In genomic region chr3:37420072-37420471, GRCm38 (mm10) we compare ENCODE assay signal across 8 mouse cellular contexts. TPM values are rescaled to one million over a fixed set of nuclear protein-coding genes. Genes with fewer than 3 reads are reported as not detected.
DNase-seq lines count a peak whose midpoint lies in the region; ATAC-seq lines count a peak whose summit lies in the region.

Gene Nudt6, minus strand, starts transcription at chr3:37420211.

- intact Hi-C loops in gastrocnemius, postnatal 14 days (cut with DNase I; ENCODE audit: low total_unique reads): no loop called here
- intact Hi-C loops in left cerebral cortex, postnatal 10 days (cut with DNase I): no loop called here

- DNase-seq in adipocyte (ENCODE audit: low spot score): peak; percentile 93
- peak; percentile 95 for DNase-seq in embryo, embryonic 10 days (ENCODE audit: low spot score)
- DNase-seq in gastrocnemius, postnatal 14 days: peak; percentile 91
- DNase-seq in left cerebral cortex, postnatal 10 days (ENCODE audit: extremely low spot score in 1 of 2, low spot score in 2 of 2): peak; percentile 90 to 96
- DNase-seq in right cerebral cortex, postnatal 25 days: peak; percentile 92
- peak; percentile 88 to 94 for DNase-seq in urinary bladder, postnatal 4 days (ENCODE audit: low spot score in 2 of 2)

- peak; percentile 69 for ATAC-seq in inflammation-experienced regulatory T-cells, adult 6 months
- ATAC-seq in megakaryocyte-erythroid progenitor cell, adult 5-6 weeks (replicated peaks; ENCODE audit: low FRiP score, low TSS enrichment, poor library complexity, severe bottlenecking): peak; percentile 70

RNA-seq across cellular contexts. Expression of gene Nudt6, which starts in this region (rescaled TPM):
- total RNA-seq in gastrocnemius, postnatal 14 days (2021): 10 to 100 TPM; 21.5 to 26.8 TPM
- 10 to 100 TPM in 2 of 3 experiments, 1 to 10 TPM in 1; 9.8 to 19.2 (median 14.1) TPM for polyA plus RNA-seq in inflammation-experienced regulatory T-cells, adult 6 months (2017; shearing (Covaris generic))
- 1 to 10 TPM; 8.1 to 8.8 TPM for total RNA-seq in left cerebral cortex, postnatal 10 days (2021)
- 9.1 and 34.1 TPM in 2 replicates for total RNA-seq in megakaryocyte-erythroid progenitor cell, adult 5-6 weeks (2014; fragmentation: Nextera tagmentation)
- total RNA-seq in megakaryocyte-erythroid progenitor cell, adult 5-6 weeks (2017): 26.6 and 28.8 TPM in 2 replicates

Comparison
In these comparisons a context has a peak if more than half of its experiments do, and no peak if none do; other contexts are left out.
1. Peak in every context shown above with its lines: DNase-seq and ATAC-seq.